Mouse (Mus musculus) urinary bladder, postnatal 14 days (tissue): ENCODE measurements around the gene Cxcl15.
"Not testable (repeated sequence)": the region's sequence is repeated elsewhere in the genome, so short reads cannot be mapped to it uniquely, and the experiment has no call there.

ENCODE experiments used
- DNase-seq: peaks from one replicate; pipeline ENCODE4 v3.0.0; 2021; ENCODE audit warnings: low spot score

Cxcl15 gene

GRCm38 (mm10) chr5:90790074-90790502 is 4.2 kb upstream of the Cxcl15 start:
- no peak for DNase-seq

DNA sequence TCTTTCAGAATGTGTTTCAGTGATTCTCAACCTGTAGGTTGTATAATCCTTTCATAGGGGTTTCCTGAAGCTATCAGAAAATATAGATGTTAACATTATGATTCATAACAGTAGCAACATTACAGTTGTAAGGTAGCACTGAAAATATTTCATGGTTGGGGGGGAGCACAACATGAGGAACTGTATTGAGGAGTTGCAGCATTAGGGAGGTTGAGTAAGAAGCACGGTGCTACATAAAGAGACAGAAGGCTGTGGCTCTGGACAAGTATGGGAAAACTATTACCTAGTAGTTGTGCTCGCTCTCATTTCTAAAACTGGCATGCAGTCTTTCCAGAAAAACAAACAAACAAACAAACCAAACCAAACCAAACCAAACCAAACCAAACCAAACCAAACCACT is 1.1 kb downstream of the Cxcl15 start:
- not testable (repeated sequence) for DNase-seq

DNA sequence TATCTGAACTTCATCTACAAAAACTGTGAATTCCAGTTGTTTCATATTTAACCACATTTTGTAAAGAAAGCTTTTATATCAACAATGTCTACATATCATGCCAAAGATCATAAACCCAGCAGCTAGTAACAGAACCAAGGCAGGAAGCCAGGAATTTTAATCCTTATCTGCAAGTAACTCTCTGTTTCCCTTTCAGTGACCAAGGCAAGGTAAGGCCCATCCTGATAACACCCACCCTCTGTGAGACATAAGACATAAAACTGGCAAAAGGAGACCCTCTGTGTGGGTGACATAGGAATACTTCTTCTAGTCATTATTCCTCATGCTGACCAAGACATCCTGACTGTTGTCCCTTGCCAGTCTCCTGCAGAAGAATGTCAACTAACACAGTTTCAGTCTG is 10.2 kb downstream of the Cxcl15 start:
- no peak for DNase-seq

GRCm38 (mm10) chr5:90806050-90806449 is 11.7 kb downstream of the Cxcl15 start:
- no peak for DNase-seq

GRCm38 (mm10) chr5:90807176-90807950 is 13.0 kb downstream of the Cxcl15 start:
- no peak for DNase-seq

- DNase-seq, result no peak
These were observed 25.4 kb downstream of the Cxcl15 start for GRCm38 (mm10) chr5:90819756-90820155.

DNA sequence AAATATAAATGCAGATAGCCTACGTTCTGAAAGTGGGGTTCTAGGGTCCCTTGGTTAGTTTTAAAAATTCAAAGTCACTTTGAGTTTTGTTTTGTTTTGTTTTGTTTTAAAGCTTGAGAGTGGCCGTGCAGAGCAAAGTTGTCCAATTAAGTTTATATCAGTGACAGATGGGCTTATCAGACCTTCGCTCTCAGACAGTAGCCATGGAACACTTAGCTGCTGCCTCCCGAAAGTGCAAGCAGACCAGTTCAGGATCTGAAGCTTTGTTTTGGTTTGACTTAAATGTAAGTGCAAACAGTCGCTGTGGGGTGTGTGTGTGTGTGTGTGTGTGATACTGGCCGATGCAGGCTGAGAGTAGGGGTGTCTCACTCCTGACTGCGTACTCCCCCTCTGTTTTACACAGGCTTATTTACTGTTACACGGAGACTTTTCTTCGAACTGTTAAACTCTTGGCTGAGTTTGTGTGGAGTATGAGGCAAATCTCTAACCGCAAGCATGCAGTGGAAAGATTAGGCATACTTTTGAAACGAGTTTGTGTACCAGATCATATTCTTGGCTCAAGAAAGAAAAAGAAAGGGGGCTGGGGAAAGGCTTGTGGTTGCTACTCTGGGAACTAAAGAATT is 37.9 kb downstream of the Cxcl15 start:
- no peak for DNase-seq

GRCm38 (mm10) chr5:90832768-90833388 is 38.5 kb downstream of the Cxcl15 start:
- no peak for DNase-seq

DNA sequence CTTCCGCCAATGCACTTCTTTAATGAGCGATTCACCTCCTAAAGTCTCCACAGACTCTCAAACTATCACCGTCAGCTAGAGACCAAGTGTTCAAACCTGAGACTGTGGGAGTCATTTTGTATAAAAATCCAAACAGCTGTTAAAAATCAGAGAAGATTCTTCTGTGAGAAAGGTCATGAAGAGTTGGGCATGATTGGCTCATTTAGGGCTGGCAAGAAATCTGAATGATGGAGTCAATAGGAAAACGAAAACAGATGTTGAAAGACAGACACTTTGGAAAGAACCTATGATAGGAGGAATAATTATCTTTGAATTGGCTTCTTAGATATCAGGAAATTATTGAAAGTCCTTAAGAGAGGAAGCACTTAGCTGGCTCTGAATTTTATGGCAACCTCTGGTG is 40.1 kb downstream of the Cxcl15 start:
- DNase-seq, result no peak

DNA sequence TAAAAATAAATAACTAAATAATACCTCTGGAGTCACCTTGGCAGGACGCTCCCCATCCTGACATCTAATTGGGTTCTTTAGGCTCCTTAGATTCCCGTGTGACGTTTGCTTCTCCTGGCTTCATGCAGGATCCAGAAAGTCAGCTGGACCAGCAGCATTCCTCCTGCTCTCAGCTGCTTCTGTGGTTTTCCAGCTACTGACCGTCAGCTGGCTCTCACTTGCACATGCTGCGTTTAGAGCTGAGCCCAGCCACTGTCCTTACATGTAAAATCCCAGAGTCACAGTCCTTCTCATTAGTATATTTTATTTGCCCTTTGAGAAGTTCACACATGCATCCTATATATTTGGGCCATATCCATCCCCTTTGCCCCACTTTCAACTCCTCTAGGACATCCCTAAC is 44.2 kb downstream of the Cxcl15 start:
- no peak for DNase-seq

- DNase-seq, result no peak
These were observed 46.9 kb downstream of the Cxcl15 start for GRCm38 (mm10) chr5:90840902-90841869.

DNA sequence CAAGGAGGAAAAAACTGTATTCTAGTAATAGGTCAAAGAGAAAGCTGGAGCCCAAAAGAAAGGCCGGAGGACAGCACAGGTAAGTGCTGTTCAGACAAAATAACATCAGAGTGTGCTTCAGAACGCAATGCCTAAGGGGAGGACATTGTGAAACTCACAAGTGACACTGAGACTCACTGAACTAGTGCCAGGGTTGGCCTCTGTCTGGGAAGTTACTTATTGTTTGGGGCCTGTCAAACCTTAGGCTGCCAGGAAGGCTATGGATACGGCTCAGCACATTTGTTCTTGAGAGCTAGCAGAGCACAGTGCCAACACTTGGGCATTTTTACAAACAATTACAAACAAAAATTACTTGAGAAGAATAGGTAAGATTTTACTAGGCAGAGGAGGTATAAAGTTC is 49.6 kb downstream of the Cxcl15 start:
- DNase-seq, result no peak

DNA sequence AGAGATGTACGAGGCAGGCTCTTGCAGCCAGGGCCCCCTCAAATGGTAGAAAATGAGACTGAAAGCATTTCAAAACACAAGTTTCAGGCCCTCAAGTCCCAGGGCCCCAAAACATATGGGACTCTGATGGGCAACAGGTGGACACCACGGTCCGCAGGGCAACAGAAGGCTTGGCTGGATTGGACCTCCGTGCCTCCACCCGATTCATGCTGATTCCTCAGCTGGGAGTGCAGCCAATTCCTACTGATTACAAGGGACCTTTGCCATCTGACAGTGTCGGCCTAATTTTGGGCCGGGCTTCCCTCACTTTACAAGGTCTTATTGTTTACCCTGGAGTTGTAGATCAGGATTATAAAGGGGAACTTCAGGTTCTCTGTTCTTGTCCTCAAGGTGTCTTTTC is 55.8 kb downstream of the Cxcl15 start:
- not testable (repeated sequence) for DNase-seq

GRCm38 (mm10) chr5:90851391-90851790 is 57.1 kb downstream of the Cxcl15 start:
- DNase-seq, result not testable (repeated sequence)
